Mouse (Mus musculus) liver (tissue): ENCODE results near the gene Plekha4.
"Not testable (repeated sequence)": the region's sequence is repeated elsewhere in the genome, so short reads cannot be mapped to it uniquely, and the experiment has no call there.

Source experiments
- DNase-seq: peaks from one replicate; pipeline ENCODE4 v3.0.0-alpha.2; 2020; ENCODE audit warnings: mixed read lengths

The Plekha4 gene

GRCm38 (mm10) chr7:45509181-45509882 is 16.8 kb upstream of the Plekha4 start:
- DNase-seq, result peak; percentile 67

- DNase-seq, result peak; percentile 96
Measured at GRCm38 (mm10) chr7:45509912-45510787, 16.0 kb upstream of the Plekha4 start, which contains the start of gene Nucb1. Gene Nucb1, minus strand, starts transcription at chr7:45510406.

GRCm38 (mm10) chr7:45514411-45514810 is 11.7 kb upstream of the Plekha4 start:
- DNase-seq, result no peak

GRCm38 (mm10) chr7:45515436-45515835 is 10.7 kb upstream of the Plekha4 start:
- DNase-seq, result peak; percentile 89

GRCm38 (mm10) chr7:45516846-45517245 is 9.3 kb upstream of the Plekha4 start:
- DNase-seq, result not testable (repeated sequence)

- DNase-seq, result no peak
Measured at GRCm38 (mm10) chr7:45518618-45519017, 7.5 kb upstream of the Plekha4 start.

- peak; percentile 57 for DNase-seq
Measured at GRCm38 (mm10) chr7:45519345-45520120, 6.6 kb upstream of the Plekha4 start.

GRCm38 (mm10) chr7:45520605-45521004 is 5.5 kb upstream of the Plekha4 start:
- DNase-seq, result no peak

GRCm38 (mm10) chr7:45521728-45522184 is 4.4 kb upstream of the Plekha4 start:
- peak; percentile 84 for DNase-seq

- no peak for DNase-seq
Measured at GRCm38 (mm10) chr7:45522194-45522752, 3.9 kb upstream of the Plekha4 start.

GRCm38 (mm10) chr7:45522957-45523676 is 3.0 kb upstream of the Plekha4 start:
- DNase-seq, result peak; percentile 80

- DNase-seq, result peak; percentile 46
Measured at GRCm38 (mm10) chr7:45523678-45524170, 2.4 kb upstream of the Plekha4 start.

GRCm38 (mm10) chr7:45524841-45525621 is 1.1 kb upstream of the Plekha4 start:
- DNase-seq, result peak; percentile 93

- peak; percentile 38 for DNase-seq
Measured at GRCm38 (mm10) chr7:45526474-45527120, 467 bp downstream of the Plekha4 start.

GRCm38 (mm10) chr7:45527169-45527568 is 1.0 kb downstream of the Plekha4 start:
- not testable (repeated sequence) for DNase-seq

GRCm38 (mm10) chr7:45529461-45529860 is 3.3 kb downstream of the Plekha4 start:
- DNase-seq, result no peak

- no peak for DNase-seq
Measured at GRCm38 (mm10) chr7:45530643-45531042, 4.5 kb downstream of the Plekha4 start.

GRCm38 (mm10) chr7:45535676-45536075 is 9.5 kb downstream of the Plekha4 start:
- no peak for DNase-seq

GRCm38 (mm10) chr7:45537602-45538001 is 11.5 kb downstream of the Plekha4 start:
- no peak for DNase-seq
